Mouse (Mus musculus): ENCODE data around the gene Rapgef2.
A peak's percentile ranks its signal among the peaks of the same experiment; 100 is the strongest.

Rapgef2 gene

DNA sequence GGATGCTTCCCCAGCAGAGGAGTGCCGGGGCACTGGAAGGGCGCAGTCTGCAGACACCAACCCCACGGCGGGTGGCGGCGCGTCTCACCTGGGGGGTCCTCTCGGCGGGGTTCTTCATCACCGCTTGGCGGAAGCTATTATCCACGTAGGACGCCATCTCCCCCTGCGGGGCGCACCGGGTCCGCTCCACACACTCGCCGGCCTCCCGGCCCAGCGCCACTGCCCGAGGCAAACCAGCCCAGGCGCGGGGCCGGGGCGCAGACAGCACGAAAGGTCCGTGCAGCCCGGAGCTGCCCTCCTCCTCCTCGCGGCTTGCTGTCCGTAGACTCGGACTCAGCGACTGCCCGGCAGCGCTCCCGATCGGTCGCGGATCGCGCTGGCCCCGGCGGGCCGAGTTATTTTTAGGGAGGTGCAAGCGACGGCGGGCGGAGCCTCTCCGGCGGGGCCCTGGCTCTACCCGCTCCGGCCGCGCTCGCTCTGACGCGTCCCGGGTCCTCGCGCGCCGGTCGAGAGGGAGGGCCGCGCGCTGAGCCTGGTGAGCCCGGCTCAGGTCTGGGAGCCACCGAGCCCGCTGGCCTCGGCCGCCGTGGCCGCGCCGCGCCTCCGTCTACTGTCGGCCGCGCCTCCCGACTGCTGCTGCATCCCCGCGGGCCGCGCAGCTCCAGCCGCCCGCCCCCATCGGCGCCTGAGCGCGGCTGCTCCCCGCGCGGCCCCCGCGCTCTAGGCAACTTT is at the start of gene Rapgef2:
TSS of gene Rapgef2 (minus strand) at position 142 of the 732 bp plus-strand sequence.
- peak; percentile 86 for DNase-seq

- DNase-seq, result no peak
Measured at GRCm38 (mm10) chr3:79333643-79334200, 47.4 kb upstream of the Rapgef2 start.

DNA sequence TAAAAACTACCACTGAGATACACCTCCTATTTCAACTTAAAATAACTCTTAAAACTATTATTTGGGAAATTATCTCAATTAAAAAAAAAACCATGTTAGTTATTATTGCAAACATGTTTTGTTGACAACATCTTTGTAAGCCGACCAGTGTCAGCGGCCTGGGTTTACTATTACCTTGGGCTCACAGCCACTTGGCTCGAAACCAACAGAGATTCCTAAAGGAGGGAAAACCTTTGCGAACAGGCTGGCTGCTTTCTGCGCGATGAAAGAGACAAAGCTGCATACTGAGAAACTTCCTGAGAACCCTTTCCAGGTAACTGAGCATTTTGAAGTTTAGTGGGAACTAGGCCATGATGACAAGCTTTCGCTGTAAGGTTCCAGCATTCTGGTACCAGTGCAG is 46.7 kb upstream of the Rapgef2 start:
- DNase-seq, result peak; percentile 62

DNA sequence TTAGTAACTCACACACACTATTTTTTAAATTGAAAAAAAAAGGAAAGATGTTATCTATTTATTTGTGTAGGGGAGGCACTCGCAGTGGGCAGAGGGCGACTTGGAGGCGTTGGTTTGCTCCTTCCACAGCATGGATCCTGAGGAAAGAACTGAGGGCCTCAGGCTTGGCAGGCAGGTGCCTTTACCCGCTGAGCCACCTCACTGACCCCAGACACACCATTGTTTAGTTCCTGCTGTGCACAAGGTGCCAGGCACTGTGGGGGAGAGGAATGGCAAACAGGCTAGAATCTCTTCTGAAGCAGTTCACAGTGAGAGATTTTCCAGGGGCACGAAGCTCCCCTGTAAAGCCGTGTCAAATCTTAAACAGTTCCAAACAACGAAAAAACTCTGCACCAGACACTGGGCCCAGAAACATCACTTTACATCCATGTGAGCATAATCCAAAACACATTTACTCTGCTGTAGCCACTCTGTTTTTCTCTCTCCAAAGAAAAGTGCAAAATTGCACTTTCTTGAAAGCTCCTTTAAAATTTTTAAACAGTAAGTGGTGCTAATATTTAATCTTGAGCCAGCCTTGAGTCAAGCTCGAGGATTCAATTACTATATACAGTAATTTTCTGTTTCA is 43.5 kb upstream of the Rapgef2 start:
- DNase-seq, result no peak

DNA sequence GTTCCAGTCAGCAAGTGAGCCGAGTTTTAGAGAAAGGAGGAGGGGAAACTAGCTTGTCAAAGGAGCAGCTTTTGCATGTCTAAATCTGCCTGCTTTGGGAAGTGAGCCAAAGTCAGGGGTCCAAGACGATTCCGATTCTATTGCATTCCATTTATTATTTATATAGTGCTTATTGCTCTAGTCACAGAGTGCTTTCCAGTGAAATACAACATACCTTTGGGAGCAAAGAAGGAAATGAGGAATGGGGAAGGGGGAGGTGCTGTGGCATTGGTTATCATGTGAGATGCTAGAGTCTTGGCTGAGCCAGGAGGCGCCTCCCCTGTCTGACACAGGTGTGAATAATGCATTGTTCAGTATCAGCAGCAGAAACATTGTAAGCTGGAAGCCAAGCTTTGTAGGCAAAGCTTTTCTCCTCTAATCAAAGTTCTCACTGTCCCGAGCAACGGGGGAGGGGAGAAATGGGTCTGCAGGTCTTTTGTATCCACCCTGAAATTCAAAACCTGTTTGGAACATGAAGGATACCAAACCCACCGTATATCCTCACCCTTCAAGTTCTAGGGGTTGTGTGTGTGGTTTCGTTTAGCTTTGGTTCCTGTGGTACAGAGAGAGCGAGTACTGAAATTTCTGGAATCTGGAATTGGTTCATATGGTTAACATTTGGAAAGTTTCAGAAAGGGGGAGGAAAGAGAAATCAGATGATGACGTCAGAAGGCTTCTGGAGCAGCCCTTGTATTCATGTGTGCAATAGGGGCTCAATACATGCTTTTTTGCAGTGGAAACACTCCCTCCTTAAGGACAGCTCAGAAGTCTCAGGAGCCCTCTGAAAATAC is 38.6 kb upstream of the Rapgef2 start:
- DNase-seq, result no peak

- DNase-seq, result no peak
Measured at GRCm38 (mm10) chr3:79314006-79314698, 27.8 kb upstream of the Rapgef2 start.

DNA sequence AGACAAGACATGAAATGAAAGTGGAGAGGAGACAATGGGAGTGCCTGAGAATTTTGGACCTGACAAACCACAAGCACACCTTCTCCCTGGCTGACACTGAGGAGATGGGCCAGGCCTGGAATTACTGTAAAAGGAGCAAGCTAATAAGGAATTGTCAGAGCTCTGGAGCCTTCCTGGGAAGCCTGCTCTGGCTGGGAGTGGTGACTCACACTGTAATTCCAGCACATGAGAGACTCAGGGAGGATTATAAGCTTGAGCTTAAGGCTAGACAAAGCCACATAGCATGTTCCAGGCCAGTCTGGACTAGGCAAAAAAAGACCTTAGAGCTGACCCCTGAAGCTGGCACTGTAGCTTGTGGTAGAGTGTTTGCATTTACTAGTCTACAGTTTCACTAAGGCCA is 25.6 kb upstream of the Rapgef2 start:
- no peak for DNase-seq

- DNase-seq, result no peak
Measured at GRCm38 (mm10) chr3:79310184-79310583, 23.9 kb upstream of the Rapgef2 start.

DNA sequence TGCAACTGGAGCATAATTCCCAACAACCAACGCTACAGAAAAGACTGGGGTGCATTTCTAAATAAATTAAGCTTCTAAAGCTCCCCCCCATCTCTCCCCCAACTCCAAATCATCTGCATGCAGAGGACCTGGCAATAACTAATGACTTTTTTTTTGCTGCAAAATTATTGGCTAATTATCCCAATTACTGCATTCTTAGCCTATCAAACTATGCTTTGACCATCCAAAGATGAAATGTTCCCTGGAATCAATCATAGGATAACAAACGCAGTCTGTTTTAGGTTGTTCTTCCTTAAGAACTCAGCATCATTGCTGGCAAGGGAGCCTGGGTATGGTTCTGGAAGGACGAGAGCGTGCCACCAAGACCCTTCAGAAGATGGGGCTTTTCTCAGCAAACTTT is 22.3 kb upstream of the Rapgef2 start:
- DNase-seq, result no peak

DNA sequence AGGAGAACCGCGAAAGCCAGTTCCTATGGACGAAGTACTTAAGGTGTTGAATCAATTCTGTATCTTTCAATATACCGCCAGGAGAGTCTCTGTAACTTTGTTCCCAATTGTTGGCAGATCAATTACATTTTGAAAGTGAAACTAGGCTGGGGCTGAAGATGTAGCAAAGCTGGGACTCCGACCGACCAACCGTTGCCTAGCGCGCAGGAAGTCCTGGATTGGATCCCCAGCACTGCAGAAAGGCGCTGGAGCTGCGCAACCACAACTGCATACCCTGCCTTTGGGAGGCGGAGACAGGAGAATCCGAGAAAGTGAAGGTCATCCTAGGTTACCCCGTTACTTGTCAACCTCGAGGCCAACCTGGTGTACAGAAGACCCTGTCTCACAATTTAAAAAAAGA is 13.1 kb upstream of the Rapgef2 start:
- DNase-seq, result no peak

DNA sequence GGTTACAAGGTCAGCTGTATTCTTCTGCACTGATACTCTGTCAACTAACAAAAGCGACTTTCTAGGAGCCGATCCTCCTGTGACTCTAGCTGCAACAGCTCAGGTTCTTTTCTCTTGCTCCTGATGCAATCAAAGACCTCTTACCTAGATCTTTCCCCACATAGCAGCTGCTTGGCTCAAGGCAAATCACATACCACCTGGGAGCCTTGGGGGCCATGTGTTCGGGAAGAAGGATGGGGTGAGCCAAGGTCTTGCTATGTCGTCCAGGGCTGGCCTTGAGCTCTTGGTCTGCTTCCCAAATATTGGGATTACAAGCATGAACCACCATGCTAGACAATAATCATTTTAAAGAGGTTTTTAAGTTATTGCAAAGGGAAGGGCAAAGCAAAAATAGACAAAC is 11.0 kb upstream of the Rapgef2 start:
- DNase-seq, result no peak

DNA sequence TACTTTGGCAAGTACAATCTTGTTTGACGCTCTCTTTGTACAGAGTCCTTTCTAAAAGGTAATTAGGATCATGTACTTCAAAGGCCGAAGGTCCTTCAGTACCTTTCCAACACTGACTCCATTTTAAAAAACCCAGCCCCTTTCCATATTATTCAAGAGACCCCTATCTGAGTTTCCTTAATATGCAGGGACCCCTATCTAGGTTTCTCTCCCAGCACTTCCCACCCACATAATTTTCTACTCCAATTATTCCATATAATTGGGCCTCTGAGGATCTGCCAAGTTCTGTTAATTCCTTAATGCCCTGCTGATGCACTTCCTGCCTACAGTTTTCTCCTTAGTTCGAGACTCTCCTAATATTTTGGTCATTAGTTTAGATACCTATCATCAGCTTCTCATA is 10.3 kb upstream of the Rapgef2 start:
- no peak for DNase-seq

GRCm38 (mm10) chr3:79296049-79296448 is 9.7 kb upstream of the Rapgef2 start:
- DNase-seq, result no peak

DNA sequence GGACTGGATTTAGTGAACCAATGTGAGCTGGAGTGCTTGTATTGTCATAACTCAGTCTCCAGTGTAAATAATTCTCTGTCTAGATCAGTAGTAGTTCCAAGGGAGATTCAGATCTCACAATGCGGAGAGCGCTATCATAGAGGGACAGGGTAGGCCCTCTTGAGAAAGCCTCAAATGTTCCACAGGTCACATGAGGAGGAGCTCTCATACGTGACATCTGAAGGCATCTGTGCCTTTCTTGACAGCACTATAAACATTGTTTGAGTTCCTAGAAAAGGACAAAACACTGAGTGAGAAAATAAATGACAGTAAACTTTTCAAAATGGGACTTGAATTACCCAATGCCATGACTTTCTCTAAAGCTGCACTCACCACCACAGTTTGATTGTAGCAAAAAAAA is 8.4 kb upstream of the Rapgef2 start:
- no peak for DNase-seq

DNA sequence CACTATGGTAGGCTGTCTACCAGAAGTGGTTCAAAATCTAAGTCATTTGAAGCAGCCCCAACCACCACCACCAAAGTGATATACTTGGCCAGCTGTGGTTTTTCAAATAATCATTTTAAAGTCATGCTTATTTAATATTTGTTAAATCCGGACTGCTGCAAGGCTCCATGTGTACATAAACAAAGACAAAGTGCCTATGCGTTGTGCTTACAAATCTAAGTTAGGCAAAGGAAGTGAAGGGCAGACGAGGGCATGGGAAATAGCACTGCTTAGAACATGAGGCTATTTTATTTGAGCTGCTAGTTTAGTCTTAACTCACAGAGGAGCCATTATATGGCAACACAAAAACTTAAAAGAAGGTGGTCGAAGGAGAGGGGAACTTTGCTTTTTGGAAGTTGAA is 6.7 kb upstream of the Rapgef2 start:
- DNase-seq, result no peak

DNA sequence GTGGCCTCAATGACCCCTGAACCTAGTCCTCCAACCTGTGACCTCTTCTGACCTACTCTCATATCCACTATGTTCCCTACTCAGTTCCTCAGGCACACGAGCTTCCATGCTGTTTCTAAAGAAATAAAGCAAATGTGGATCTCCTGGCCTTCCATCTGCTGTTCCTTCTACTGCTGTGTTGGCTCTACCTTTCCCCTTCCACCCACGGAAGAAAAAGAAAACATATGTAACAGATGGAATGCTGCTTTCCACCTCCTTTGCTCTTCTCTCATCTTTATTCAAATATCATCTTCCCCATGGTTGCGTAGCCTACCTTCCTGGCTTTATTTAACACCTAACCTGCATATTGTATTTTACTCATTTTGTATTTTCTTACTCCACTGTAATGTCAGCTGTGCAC is 2.7 kb upstream of the Rapgef2 start:
- no peak for DNase-seq

GRCm38 (mm10) chr3:79287699-79288458 is 1.6 kb upstream of the Rapgef2 start:
- DNase-seq, result peak; percentile 57

DNA sequence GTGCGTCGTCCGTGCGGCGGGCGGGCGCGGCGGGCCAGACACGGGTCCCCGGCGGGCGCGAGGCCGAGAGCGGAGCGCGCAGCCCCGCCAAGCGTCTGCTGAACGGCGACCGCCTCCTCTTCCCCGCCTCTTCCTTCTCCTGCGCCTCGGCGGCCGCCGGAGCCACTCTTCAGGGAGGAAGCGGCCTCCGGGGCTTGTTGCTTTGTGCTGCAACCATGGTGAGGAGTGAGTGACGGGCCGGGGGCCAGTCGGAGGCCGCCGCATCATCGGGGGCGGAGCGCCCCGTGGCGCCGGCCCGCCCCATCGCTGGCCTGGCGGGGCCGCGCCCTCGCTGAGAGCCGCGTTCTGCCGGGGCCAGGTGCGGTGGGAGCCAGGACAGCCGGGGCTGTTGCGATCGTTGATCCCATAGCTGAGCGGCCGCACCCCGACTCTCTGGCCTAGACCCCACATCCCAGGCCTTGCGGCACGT is 825 bp upstream of the Rapgef2 start:
- DNase-seq, result peak; percentile 97

DNA sequence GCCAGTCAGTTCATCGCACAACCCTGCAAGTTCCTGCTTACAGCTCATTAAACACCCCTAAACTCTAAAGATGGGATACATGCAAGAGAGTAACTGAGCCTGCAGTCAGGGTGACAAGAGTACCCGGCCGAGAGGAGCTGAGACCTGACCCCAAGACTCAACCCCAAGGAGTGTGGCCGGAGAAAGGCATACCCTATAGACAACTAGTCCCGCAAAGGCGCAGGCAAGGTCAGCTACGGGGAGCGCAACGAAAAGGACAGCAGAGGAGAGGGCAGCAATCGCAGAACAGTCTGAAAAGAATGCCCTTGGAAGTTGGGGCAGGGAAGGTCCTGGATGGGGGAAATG is 314 bp downstream of the Rapgef2 start:
- DNase-seq, result no peak

DNA sequence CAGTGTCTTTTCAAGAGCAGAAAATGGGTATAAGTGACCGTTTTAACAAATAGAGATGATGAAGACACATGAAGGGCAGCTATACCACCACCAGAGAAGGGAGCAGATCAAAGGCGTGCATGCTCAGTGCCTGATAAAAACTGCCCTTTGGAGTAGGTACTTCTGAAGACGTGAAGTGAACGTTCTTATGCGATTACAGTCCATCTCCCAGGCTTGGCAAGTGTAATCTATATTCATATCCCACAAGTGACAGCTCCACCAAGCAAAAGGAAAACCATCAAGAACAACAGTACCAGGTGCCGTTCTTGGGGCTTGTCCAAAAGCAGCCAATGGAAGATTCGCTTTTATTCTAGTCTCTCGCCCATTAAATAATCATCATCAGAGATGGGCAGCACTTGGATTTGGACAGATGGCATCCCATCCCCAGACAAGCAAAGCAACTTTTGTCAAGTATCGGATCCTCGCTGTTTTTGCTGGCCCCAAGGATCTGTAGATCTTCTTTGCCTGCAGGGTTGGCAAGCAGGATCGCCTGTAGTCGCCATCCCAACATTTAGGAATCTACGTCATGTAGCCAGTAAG is 1.1 kb downstream of the Rapgef2 start:
- no peak for DNase-seq

DNA sequence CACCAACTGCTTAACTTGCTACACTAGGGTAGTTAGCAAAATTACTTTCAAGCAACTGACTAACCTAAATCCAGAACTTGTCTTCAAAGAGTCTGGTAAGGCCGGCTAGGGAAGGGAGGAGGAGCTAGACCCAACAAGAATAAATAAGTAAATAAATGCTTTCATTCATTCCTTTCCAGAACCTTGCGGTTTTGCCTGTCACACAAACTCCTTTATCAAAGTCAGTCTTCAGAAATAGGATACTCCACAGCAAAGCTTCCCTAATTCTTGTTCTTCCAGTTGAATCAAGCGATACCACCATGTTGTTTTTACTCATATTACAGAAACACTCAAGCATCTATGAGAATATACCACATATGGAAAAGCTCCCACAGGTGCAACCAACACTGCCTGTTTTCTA is 2.3 kb downstream of the Rapgef2 start:
- DNase-seq, result no peak

DNA sequence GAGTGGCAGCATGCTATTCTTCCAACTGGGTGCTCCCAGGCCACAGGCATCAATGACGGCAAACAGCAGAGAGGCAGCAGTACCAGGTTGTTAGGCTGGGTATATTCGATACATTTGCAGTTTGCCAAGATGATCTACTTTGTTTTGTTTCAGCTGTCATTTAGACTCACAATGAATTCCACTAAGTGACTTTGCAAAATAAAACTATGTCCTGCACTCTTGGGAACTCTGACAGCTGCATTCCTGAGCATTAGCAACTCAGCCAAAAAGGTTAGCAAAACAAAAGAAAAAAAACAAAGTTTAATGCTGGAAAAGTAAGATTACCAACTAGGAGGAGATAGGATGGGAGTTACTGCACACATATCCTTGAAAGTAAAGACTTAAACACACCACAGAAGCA is 3.3 kb downstream of the Rapgef2 start:
- peak; percentile 24 for DNase-seq

All from kidney, postnatal 14 days (tissue).